Mouse (Mus musculus): Measurements from ENCODE around the gene Rangap1.
A peak's percentile ranks its signal among the peaks of the same experiment; 100 is the strongest.
"Not testable (repeated sequence)": the region's sequence is repeated elsewhere in the genome, so short reads cannot be mapped to it uniquely, and the experiment has no call there.

The Rangap1 gene

GRCm38 (mm10) chr15:81739924-81740323, 5.4 kb downstream of the Rangap1 start:
- DNase-seq (ENCODE audit: low spot score): no peak

- no peak for DNase-seq (ENCODE audit: low spot score)
These were observed 6.0 kb downstream of the Rangap1 start for GRCm38 (mm10) chr15:81739296-81739695.

GRCm38 (mm10) chr15:81735075-81735474, 10.3 kb downstream of the Rangap1 start:
- DNase-seq (ENCODE audit: low spot score): no peak

GRCm38 (mm10) chr15:81729792-81730635, 15.3 kb downstream of the Rangap1 start:
- peak; percentile 84 for DNase-seq (ENCODE audit: low spot score)

- DNase-seq (ENCODE audit: low spot score): peak; percentile 26
These were observed 16.0 kb downstream of the Rangap1 start for GRCm38 (mm10) chr15:81729241-81729791.

GRCm38 (mm10) chr15:81725965-81726364, 19.4 kb downstream of the Rangap1 start:
- DNase-seq (ENCODE audit: low spot score): no peak

- DNase-seq (ENCODE audit: low spot score): no peak
These were observed 21.7 kb downstream of the Rangap1 start for GRCm38 (mm10) chr15:81723653-81724052.

- DNase-seq (ENCODE audit: low spot score): no peak
These were observed 23.0 kb downstream of the Rangap1 start for GRCm38 (mm10) chr15:81722361-81722760.

- DNase-seq (ENCODE audit: low spot score): no peak
These were observed 26.2 kb downstream of the Rangap1 start for GRCm38 (mm10) chr15:81719139-81719531.

GRCm38 (mm10) chr15:81718336-81719138, 26.8 kb downstream of the Rangap1 start:
- DNase-seq (ENCODE audit: low spot score): no peak

GRCm38 (mm10) chr15:81713742-81714141, 31.6 kb downstream of the Rangap1 start:
- no peak for DNase-seq (ENCODE audit: low spot score)

- DNase-seq (ENCODE audit: low spot score): no peak
These were observed 34.5 kb downstream of the Rangap1 start for GRCm38 (mm10) chr15:81710801-81711200.

GRCm38 (mm10) chr15:81709686-81710085, 35.6 kb downstream of the Rangap1 start:
- DNase-seq (ENCODE audit: low spot score): no peak

- no peak for DNase-seq (ENCODE audit: low spot score)
These were observed 36.3 kb downstream of the Rangap1 start for GRCm38 (mm10) chr15:81708991-81709390.

- DNase-seq (ENCODE audit: low spot score): no peak
These were observed 42.2 kb downstream of the Rangap1 start for GRCm38 (mm10) chr15:81703094-81703489.

- no peak for DNase-seq (ENCODE audit: low spot score)
These were observed 42.8 kb downstream of the Rangap1 start for GRCm38 (mm10) chr15:81702306-81703093.

GRCm38 (mm10) chr15:81701350-81701749, 44.0 kb downstream of the Rangap1 start:
- not testable (repeated sequence) for DNase-seq (ENCODE audit: low spot score)

- no peak for DNase-seq (ENCODE audit: low spot score)
These were observed 44.7 kb downstream of the Rangap1 start for GRCm38 (mm10) chr15:81700601-81701000.

- DNase-seq (ENCODE audit: low spot score): no peak
These were observed 45.2 kb downstream of the Rangap1 start for GRCm38 (mm10) chr15:81700161-81700560.

GRCm38 (mm10) chr15:81698532-81698931, 46.8 kb downstream of the Rangap1 start:
- DNase-seq (ENCODE audit: low spot score): no peak

GRCm38 (mm10) chr15:81697847-81698246, 47.5 kb downstream of the Rangap1 start:
- no peak for DNase-seq (ENCODE audit: low spot score)

- DNase-seq (ENCODE audit: low spot score): no peak
These were observed 48.2 kb downstream of the Rangap1 start, which contains the start of gene Chadl for GRCm38 (mm10) chr15:81697175-81697574. Chadl (minus strand) TSS chr15:81697287.
